Mouse (Mus musculus): Measurements from ENCODE around the gene Szt2.
A peak's percentile ranks its signal among the peaks of the same experiment; 100 is the strongest.

Gene Szt2

DNA sequence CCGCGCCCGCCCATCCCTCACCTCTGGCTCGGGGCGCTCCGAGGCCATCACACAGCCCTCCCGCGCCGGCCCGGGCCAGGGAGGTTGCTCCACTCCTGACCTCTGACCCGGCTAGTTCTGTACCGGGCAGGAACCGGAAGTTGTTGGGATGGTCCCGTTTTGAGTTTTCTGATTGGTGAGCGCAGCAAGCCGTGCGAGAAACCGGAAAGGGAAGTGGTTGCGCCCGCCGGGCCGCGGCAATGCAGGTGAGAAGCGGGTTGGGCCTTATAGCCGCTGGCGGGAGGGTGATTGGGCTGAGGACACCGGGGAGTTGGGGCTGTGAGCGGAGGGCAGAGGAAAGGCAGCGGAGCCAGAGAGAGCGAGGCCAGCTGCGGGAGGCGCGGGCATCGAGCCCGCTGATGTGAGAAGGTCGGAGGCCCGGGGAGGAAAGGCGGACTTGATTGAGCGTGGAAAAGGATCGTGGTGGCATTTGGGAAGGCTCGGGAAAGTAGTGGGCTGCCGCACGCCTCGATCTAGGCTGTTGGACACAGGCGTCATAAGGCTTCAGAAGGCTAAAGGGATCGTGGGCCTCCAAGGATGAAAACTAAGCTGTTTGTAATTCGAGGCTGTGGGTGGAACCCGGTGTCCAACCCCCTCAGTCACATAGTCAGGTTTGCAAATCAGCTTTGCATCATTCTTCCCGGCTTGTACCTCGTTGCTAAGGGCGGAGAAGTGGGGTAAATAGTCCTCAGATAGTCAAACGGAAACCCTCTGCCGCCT lies at the start of gene Szt2, which contains the start of gene Med8:
Gene Szt2, minus strand, starts transcription at position 132 of the 759 bp plus-strand sequence.
Gene Med8, plus strand, starts transcription at position 196 of the 759 bp plus-strand sequence.
- DNase-seq = peak; percentile 89

DNA sequence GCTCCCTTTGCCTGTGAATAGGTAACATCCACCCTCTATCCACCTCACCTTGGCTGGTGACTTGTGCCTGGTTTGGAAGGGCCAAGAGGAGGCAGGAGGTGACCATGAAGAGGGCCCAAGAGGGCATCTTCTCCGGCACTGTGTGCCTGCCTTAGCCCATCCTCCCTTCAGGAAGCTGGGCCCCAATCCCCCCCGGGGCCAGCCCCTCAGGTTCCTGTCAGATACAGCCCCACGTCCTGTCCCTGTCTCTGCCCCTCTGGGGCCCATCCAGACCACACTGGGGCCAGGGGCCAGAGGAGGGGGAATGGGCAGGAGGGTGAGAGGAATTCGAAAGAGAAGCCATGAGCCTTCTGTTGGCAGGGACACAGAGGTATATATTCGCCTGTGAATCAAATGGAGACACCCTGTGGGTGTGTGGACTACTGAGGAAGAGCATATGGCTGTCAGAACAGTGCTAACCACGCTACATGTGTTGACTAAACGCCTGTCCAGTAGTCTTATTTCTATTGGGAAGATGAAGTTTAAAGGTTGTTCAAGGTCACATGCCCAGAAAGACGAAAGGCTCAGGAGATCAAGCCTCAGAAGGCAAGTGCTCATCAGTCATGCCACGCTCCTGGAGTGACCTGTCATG lies 48.4 kb upstream of the Szt2 start, which contains the start of gene Mpl:
Gene Mpl, minus strand, starts transcription at position 169 of the 631 bp plus-strand sequence.
- no peak for DNase-seq

DNA sequence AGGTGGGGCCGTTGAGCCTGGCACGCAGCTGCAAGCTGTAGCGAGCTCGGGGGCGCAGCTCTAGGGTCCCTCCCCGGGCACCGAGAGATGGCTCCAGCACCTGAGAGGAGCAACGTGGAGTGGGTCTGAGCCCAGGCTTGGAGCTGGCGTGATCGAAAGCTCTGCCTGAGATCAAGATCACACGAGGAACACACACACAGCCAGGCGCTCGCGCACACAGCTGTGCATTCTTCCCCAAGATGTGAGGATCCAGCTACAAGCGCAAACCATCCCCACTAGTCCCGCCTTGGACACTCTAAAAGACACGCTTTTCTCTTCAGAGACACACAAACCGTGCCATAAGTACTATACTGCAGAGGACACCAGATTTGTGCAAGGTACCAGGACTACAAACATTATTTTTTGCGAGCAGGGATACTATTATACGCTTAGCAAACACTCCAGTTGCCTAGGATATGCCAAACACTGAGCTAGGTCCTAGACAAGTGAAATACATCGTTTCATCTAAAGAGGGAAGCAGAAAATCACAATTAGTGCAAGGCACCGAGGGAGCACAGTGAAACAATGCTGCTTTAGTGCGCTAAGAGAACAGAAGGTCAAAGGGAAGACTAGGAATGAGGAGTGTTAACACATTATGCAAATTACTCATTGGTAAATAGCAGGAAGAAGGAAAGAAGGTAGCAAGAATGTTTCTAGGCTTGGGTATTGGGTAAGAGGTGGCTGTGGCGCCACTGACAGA lies 37.5 kb upstream of the Szt2 start:
- no peak for DNase-seq

DNA sequence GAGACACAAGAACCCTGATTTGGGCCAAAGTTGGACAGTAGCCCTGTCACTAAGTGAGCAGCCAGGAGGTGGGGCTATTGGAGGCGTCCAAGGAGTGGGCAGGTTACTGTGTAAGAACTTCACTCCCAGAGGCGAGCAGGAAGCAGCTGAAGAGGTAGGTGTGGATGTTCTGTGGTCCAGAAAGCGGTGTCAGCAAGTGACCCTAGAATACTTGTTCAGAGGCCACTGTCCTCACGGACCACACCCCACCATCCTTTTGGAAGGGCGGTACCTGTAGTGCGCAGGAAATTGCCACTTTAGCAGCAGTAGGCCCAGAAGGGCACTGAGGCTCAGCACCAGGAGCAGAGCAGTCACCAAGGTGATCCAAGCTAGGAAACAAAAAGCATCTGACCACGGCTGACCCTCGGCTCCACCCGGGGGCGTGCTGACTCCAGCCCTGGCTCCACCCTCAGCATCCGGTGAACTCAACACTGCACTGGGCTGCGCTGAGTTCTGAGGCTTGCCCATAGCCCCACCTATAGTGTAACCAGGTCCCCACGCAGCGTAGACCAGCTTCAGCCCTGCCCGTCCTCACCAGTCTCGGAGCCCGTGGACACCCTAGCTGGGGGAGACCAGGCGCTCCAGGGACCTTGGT lies 36.8 kb upstream of the Szt2 start:
- no peak for DNase-seq

DNA sequence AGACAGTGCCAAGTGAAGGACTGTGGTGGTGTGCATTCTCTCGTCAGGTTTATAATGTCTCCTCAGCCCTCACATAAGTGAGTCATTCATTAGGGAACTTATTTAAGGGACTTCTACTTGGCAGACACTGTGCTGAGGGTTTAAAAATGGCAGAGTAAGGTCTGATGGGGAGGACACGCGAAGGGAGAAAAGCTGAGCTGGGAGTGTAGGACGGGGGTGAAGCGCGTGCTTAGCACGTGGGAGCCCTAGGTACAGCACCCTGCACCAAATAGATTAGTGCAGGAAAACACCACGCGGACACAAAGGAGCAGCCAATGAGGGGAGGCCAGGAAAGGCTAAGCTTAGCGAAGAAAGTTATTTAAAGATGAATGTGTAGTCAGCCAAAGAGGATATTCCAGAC lies 36.0 kb upstream of the Szt2 start:
- DNase-seq = no peak

DNA sequence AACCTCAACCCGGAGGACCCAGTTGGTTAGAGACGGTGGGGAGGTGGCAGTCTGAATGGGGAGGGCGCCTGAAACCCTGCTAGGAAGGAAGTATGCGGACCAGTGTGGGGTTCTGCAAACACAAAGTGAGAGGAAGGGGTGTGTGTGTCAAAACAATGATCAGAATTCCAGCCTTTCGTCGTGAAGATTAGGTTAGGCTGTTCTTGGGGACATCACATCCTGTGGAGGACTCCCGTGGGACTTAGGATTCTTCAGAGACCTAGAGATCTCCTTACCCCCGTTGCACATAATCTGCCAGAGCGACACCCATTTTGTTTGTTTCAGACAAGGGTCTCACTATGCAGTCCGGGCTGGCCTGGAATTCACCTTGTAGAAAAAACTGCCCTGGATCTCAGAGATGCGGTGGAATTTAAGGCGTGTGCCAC lies 28.8 kb upstream of the Szt2 start:
- peak; percentile 67 for DNase-seq

DNA sequence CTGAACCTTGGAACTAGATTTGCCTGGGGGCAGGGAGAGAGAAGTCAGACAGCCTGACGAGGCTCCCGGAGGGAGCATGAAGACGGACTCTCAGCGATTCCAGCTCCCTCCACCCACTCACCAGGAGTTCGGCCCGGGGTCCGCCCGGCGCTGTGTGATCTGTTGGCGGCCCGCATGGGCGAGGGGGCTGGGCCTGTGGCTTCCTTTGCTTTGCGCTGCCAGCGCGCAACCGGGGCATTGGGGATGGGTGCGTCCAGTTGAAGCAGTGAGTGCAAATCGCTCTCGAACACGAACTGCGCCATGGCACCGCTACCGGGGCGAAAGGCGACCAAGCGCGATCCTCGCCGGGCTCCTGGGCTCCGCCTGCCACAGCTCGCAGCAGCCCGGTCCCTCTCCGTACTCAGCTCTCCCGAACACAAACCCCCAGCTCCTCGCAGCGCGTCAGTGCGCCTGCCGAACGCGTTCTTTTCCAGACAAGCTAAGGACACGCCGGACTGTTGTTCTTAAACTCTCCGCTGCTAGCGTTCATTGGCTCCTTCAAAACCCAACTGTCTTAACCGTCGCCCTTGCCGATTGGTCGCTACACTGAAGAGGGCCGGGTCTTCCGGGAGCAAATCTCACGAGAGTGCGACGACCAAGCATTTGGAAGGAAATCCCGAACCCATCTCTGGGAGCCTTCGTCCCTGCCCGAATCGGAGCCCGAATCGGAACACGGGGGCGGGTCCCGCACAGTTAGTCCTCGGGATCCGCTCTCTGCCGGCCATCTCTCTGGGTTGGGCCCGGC lies 27.9 kb upstream of the Szt2 start, which contains the start of gene Cdc20:
Gene Cdc20, minus strand, starts transcription at position 533 of the 784 bp plus-strand sequence.
- peak; percentile 86 for DNase-seq

DNA sequence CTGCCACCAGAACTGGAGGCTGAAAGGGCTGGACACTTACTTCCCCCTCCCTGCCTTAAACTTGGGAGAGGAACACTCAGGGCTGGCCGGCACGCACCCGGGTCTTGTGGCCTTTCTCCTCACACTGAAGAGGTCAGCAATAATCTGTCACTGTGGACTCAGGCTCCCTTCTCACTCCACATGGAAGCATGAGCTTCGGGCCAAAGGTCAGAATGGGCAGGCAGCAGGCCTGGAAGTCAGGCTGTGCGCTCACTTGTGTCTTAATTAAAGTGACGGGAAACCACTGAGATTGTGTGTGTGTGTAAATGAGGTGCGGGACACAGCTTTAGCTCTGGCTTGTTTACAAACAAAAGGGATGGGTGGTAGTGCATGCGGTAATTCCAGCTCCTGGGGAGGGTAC lies 23.3 kb upstream of the Szt2 start:
- DNase-seq = no peak

DNA sequence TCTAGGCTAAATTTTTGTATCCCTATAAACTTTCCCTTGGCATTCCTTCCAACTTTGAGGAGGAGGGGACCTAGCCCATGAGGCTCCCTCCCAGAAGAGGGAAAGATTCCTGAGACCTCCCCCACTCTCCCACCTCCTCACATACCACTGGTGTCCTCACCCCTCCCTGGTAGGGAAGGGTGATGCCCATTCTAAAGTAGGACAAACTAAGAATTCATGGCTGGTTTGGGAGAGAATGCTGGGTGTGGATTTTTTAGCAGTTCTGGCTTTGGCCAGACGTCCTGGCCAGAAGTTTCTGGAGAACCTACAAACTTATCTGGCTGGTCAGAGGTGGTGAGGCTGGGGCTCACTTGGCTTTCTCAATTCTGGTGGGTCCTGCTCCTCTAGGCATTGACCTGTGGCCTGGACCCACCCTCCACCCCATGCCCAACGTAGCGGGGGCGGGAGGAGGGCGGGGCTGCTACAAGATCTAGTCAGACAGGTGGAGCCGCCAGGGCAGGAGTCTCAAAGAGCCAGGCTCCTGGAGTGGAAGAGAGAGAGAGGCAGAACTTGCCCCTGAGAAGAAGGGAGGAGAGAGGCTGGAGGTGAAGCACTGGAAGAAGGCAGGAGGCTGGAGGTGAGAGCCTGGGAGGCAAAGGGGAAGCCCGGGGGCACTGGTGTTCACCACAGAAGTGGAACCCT lies 20.3 kb upstream of the Szt2 start:
- peak; percentile 28 for DNase-seq

DNA sequence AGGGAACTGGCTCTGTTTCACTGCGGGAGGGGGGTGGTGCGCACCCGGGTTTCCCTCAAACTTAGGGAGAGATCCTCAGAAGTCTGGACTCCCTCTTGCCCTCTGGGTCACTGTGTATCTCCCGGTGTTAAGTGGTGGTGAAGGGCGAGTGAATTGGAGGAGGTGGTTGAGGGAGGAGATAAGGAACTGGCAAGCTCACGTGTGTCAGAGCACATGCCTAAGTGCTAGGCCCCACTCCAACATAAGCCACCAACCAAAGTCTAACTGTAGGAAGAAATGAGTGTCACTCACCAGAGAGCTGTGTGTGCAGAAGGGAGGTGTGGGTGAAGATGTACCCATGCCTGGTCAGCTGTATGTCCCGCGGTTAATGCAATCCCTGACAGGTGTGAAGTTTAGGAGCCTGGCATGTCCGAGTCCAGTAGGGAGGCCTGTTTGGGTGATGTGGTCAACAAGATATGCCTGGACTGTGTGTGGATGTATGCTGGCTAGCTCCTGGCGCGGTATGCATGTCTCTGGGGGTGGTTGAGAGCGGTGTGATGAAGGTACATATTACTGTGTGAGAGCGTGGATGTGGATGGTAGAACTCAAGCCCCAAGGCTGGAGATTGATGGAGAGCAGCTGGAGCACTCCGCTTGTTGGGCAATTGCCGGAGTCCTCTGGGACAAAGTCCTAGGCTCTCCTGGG lies 19.6 kb upstream of the Szt2 start:
- no peak for DNase-seq

DNA sequence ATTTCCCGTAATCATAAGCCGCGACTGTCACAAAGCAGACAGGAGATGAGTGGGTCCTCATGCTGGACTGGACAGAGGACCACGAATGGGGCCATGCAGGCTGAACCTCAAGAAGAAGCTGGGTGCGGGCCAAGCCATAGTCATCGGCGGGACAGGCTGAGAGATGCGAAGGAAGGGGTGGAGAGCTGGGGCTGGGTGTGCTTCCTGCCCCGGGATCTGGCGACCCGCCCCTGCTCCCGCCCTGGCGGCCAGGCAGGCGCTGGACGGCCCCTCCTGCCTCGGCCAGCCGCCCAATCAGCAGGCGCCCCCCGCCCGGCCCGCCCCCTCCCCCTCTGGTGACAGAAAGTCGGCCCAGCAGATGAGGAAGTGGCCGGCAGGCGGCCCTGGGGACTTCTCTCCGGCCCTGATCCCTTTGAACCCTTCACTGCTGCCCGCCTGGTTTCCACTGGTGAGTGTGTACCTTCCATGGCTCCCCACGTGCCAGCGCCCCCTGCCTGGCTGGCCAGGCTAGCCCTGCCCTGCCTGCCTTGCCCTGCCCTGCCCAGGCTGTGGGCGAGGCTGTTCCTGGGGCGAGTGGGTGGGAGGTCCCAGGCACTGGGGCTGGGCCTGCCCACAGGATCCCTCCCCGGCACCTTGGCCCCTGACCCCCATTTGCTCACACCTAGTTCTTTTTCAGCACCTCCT lies 18.8 kb upstream of the Szt2 start, which contains the start of gene Elovl1:
Gene Elovl1, plus strand, starts transcription at position 326 of the 684 bp plus-strand sequence.
- DNase-seq = peak; percentile 73

DNA sequence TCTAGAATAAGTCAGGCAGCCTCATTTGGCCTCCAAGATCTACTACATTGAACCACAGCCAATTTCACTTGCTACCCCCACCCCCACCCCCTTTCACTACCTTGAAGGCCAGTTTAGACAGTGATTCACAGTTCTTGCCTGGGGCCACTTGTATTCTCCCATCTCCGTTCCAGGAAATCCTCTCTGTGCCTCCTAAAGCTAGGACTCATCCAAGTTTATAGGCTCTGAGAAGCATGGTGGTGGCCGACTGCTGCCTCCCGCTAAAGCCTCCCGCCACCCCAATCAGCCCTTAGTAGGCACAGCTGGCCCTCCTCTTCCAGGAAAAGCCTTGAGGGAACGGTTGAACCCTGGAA lies 18.3 kb upstream of the Szt2 start:
- DNase-seq = no peak

DNA sequence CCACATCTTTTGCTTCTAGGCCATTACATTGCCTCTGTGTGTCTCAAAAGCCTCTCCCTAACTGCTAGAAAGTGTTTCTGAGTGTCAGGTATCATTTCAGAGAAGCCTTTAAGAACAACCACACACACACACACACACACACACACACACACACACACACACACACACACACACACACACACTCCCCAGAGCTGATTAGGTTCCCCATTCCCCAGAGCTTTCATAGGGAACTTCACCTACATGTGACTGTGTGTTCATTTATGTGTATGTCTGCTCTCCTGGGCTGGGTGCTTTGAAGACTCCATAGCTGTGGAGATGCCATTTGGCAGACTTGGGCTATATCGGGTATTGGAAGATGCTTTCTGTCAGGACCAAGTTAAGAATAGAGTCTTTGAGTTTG lies 16.3 kb upstream of the Szt2 start:
- no peak for DNase-seq

DNA sequence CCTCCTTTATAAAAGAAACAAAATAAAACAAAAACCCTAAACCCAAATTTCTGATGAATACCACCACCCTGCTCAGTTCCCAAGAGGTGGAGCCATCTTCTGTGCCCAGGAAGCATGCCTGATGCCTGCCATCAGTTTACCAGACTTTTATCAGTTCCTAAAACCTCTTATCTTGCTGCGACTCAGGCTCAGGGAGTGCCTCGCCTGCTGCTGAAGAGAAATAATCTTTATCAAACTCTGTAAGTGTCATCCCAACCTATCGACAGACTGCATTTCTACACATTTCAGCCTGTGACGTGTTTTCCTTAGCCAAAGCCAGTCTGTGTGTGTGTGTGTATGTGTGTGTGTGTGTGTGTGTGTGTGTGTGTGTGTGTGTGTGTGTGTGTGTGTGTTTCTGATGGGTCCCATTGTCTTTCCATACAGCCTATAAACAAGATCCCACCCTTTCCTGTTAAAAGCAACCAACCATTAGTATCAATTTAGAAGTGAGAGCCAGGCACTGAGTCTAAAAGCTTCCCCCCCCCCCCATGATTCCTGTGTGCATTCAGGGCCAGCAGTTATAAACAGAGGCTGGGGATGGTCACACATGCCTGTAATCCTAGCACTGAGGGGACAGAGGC lies 15.6 kb upstream of the Szt2 start:
- DNase-seq = no peak

DNA sequence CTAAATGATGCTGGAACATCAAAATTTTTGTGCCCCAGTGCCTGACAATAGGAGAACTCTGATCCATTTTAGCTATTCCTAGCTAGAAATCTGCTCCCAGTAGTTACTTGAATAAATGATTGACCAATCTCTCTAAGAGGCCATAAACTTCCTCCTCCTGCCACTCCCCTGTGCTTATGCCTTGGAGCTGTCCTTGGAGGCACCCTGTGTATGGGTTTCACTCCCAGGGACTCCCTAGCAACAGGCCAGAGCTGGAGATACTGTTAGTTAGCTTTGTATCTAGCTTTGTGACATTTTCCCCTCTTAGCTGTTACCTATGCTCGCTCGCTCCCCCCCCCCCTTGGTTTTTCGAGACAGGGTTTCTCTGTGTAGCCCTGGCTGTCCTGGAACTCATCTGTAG lies 12.3 kb upstream of the Szt2 start:
- no peak for DNase-seq

DNA sequence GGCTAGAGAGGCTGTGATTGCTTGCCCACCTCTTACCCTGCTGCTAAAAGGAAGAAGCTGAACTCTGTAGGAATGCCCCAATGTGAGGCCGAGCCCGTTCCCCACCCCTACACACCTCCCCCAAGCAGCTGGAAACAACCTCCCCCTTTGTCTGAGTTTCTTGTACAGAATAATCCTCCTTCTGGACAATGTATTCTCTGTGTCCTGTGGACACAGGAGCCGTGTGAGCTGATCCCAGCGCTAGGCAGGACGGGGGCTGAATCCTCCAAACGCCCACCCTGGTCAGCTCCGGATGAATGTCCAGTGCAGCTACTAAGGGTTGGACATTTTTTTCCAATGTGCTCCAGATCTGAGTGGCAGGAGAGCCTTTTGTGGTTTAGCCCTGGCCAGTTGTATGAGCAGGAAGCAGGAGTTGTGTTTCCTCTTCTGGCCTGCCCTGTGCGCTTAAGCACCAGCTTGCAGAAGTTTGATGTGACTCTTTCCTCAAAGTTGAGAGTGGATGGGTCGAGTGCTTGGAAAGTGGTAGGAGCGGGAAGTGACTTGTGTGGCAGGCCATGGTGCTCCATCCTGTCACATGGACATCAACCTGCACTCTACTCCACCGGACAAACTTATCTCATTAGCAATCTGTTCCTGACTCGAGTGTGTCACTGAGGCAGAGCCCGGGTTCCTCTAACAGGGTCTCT lies 8.2 kb upstream of the Szt2 start:
- no peak for DNase-seq

DNA sequence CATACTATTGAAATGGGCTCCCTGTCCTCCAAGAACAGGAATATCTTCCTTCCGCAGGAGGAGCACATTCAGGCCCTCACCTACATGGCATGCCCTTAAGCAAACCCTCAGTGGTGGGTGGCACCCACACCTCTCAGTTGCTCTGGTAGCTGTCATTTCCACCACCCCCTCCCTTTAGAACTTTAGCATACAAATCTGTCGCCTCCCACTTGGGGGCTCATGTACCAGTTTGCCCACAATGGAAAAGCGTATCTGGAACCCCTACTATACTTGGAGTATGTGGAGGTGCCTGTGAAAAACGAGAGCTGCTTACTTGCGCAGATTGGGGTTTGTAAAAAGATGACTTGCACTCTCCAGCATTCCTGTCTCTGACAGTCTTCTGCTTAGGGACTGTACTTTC lies 7.3 kb upstream of the Szt2 start:
- DNase-seq = no peak

DNA sequence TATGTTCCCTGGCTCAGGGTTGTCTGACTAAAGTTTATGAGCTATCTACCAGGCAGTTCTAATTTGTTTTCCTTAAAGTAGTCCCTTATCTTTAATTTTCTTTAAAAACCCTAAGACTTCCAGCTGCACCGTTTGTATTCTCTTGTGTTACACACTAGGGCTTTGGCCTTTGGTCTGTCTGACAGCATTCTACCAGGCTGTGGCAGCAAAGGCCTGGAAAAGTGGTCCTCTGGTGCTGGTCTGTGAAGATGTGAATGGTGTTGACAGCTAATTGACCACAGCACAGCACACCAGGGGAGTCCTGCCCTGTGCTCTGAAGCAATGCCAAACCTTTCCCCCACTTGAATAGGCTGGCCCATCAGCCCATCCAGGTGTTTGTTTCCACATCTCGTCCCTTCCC lies 6.7 kb upstream of the Szt2 start:
- no peak for DNase-seq

DNA sequence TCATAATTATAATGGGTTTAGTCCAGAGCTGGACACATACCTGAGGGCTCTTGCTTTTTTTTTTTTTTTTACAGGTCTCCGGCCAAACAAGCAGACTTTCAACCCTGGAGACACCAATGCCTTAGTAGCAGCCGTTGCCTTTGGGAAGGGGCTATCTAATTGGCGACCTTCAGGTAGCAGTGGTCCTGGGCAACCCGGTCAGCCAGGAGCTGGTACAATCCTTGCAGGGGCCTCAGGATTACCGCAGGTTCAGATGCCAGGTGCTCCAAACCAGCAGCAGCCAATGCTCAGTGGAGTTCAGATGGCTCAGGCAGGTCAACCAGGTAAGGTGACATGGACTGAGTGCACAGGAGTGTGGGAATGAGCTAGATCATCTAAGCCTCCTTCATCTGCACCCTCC lies 4.5 kb upstream of the Szt2 start:
- DNase-seq = no peak
